Mouse (Mus musculus): ENCODE data around the gene Cops3. TPM values are rescaled to one million over a fixed set of nuclear protein-coding genes. Genes with fewer than 3 reads are reported as not detected.

Cops3 gene
- polyA plus RNA-seq, 1 experiment from 2014 or later: 175 TPM

- no peaks in the 10 kb centered on the region for H3K9me3 ChIP-seq
- ATAC-seq (ENCODE audit: insufficient read depth, low FRiP score, low read depth): peak; percentile 68
- H3K4me2 ChIP-seq: peak within 1 kb of the TSS; percentile 95
- 1% methylated on average over 51 of the region's 51 CpGs for WGBS
- peaks cover 5% of the 10 kb centered on the region; the same call in 1 of the 2 replicates for H3K36me3 ChIP-seq
- H3K27ac ChIP-seq: peak within 1 kb of the TSS; percentile 16; the same call in 1 of the 2 replicates
- H3K4me3 ChIP-seq (replicated peaks): peak within 1 kb of the TSS; percentile 47
- H3K4me1 ChIP-seq: peaks cover 8% of the 10 kb centered on the region
- H3K27me3 ChIP-seq (replicated peaks): no peaks in the 10 kb centered on the region
- H3K9ac ChIP-seq: 0 out of 2 replicates have a peak within 1 kb of the TSS, but pooled peaks have one; percentile 16
Observed at GRCm38 (mm10) chr11:59787199-59787781, 52.3 kb downstream of the Cops3 start, which contains the start of gene Pld6. TSS of gene Pld6 (minus strand) at chr11:59787645.

- 0 out of 2 replicates have a peak overlapping the region, but pooled peaks have one; percentile 16 for H3K27ac ChIP-seq
- H3K4me3 ChIP-seq (replicated peaks): peak overlapping the region; percentile 47
- peak overlapping the region; percentile 95 for H3K4me2 ChIP-seq
- no peaks in the 10 kb centered on the region for H3K36me3 ChIP-seq
- H3K9ac ChIP-seq: no peak overlapping the region
- peaks cover 8% of the 10 kb centered on the region for H3K4me1 ChIP-seq
- H3K9me3 ChIP-seq: no peaks in the 10 kb centered on the region
- H3K27me3 ChIP-seq (replicated peaks): no peaks in the 10 kb centered on the region
- 46% methylated on average over 15 of the region's 15 CpGs for WGBS
- no peak for ATAC-seq (ENCODE audit: insufficient read depth, low FRiP score, low read depth)
Observed at GRCm38 (mm10) chr11:59786444-59787198, 53.0 kb downstream of the Cops3 start.

- no peaks in the 10 kb centered on the region for H3K36me3 ChIP-seq
- no peaks in the 10 kb centered on the region for H3K9me3 ChIP-seq
- H3K4me1 ChIP-seq: peaks cover 11% of the 10 kb centered on the region
- no peak overlapping the region for H3K4me3 ChIP-seq (replicated peaks)
- ATAC-seq (ENCODE audit: insufficient read depth, low FRiP score, low read depth): no peak
- no peak overlapping the region for H3K9ac ChIP-seq
- H3K27me3 ChIP-seq (replicated peaks): no peaks in the 10 kb centered on the region
- no peak overlapping the region for H3K4me2 ChIP-seq
- 70% methylated on average over 6 of the region's 6 CpGs for WGBS
- no peak overlapping the region for H3K27ac ChIP-seq
Observed at GRCm38 (mm10) chr11:59783591-59783990, 56.0 kb downstream of the Cops3 start.

- H3K4me2 ChIP-seq: no peak overlapping the region
- no peaks in the 10 kb centered on the region for H3K9me3 ChIP-seq
- no peaks in the 10 kb centered on the region for H3K27me3 ChIP-seq (replicated peaks)
- no peak for ATAC-seq (ENCODE audit: insufficient read depth, low FRiP score, low read depth)
- no peak overlapping the region for H3K27ac ChIP-seq
- peaks cover 10% of the 10 kb centered on the region for H3K36me3 ChIP-seq
- peaks cover 5% of the 10 kb centered on the region for H3K4me1 ChIP-seq
- WGBS: 76% methylated on average over 7 of the region's 7 CpGs
- H3K9ac ChIP-seq: no peak overlapping the region
- no peak overlapping the region for H3K4me3 ChIP-seq (replicated peaks)
Observed at GRCm38 (mm10) chr11:59782091-59782590, 57.5 kb downstream of the Cops3 start.

GRCm38 (mm10) chr11:59780241-59780640 is 59.4 kb downstream of the Cops3 start:
- H3K9me3 ChIP-seq: no peaks in the 10 kb centered on the region
- H3K4me1 ChIP-seq: 0 out of 2 replicates have a peak, but pooled peaks cover 2% of the 10 kb centered on the region
- peaks cover 29% of the 10 kb centered on the region for H3K36me3 ChIP-seq
- ATAC-seq (ENCODE audit: insufficient read depth, low FRiP score, low read depth): no peak
- H3K4me2 ChIP-seq: no peak overlapping the region
- no peaks in the 10 kb centered on the region for H3K27me3 ChIP-seq (replicated peaks)
- H3K4me3 ChIP-seq (replicated peaks): no peak overlapping the region
- WGBS: 62% methylated on average over 4 of the region's 4 CpGs
- H3K27ac ChIP-seq: no peak overlapping the region
- H3K9ac ChIP-seq: no peak overlapping the region

- Histone ChIP-seq H3K9ac (no peak overlapping the region), H3K27me3 (replicated peaks) (no peaks in the 10 kb centered on the region), H3K36me3 (peaks cover 30% of the 10 kb centered on the region), H3K4me1 (0 out of 2 replicates have a peak, but pooled peaks cover 2% of the 10 kb centered on the region), H3K4me2 (no peak overlapping the region), H3K4me3 (replicated peaks) (no peak overlapping the region), H3K9me3 (no peaks in the 10 kb centered on the region), H3K27ac (no peak overlapping the region)
- ATAC-seq (ENCODE audit: insufficient read depth, low FRiP score, low read depth): no peak
- 76% methylated on average over 4 of the region's 4 CpGs for WGBS
Observed at GRCm38 (mm10) chr11:59779406-59779805, 60.2 kb downstream of the Cops3 start.

- no peak overlapping the region for H3K4me2 ChIP-seq
- H3K36me3 ChIP-seq: peaks cover 36% of the 10 kb centered on the region
- ATAC-seq (ENCODE audit: insufficient read depth, low FRiP score, low read depth): peak; percentile 14; the same call in 1 of the 2 replicates
- H3K27me3 ChIP-seq (replicated peaks): no peaks in the 10 kb centered on the region
- H3K4me3 ChIP-seq (replicated peaks): no peak overlapping the region
- 84% methylated on average over 1 of the region's 1 CpGs for WGBS
- H3K4me1 ChIP-seq: 0 out of 2 replicates have a peak, but pooled peaks cover 2% of the 10 kb centered on the region
- H3K27ac ChIP-seq: no peak overlapping the region
- H3K9me3 ChIP-seq: no peaks in the 10 kb centered on the region
- H3K9ac ChIP-seq: no peak overlapping the region
Observed at GRCm38 (mm10) chr11:59778874-59779223, 60.8 kb downstream of the Cops3 start.

GRCm38 (mm10) chr11:59778181-59778873 is 61.3 kb downstream of the Cops3 start:
- peaks cover 41% of the 10 kb centered on the region for H3K36me3 ChIP-seq
- peak; percentile 79 for ATAC-seq (ENCODE audit: insufficient read depth, low FRiP score, low read depth)
- H3K4me2 ChIP-seq: no peak overlapping the region
- 49% methylated on average over 9 of the region's 9 CpGs for WGBS
- no peaks in the 10 kb centered on the region for H3K9me3 ChIP-seq
- H3K27me3 ChIP-seq (replicated peaks): no peaks in the 10 kb centered on the region
- no peak overlapping the region for H3K9ac ChIP-seq
- H3K27ac ChIP-seq: no peak overlapping the region
- 0 out of 2 replicates have a peak, but pooled peaks cover 2% of the 10 kb centered on the region for H3K4me1 ChIP-seq
- no peak overlapping the region for H3K4me3 ChIP-seq (replicated peaks)

GRCm38 (mm10) chr11:59777259-59777658 is 62.4 kb downstream of the Cops3 start:
- no peak overlapping the region for H3K4me3 ChIP-seq (replicated peaks)
- H3K27me3 ChIP-seq (replicated peaks): no peaks in the 10 kb centered on the region
- ATAC-seq (ENCODE audit: insufficient read depth, low FRiP score, low read depth): no peak
- H3K4me2 ChIP-seq: no peak overlapping the region
- WGBS: 87% methylated on average over 5 of the region's 5 CpGs
- H3K9ac ChIP-seq: no peak overlapping the region
- no peaks in the 10 kb centered on the region for H3K9me3 ChIP-seq
- H3K4me1 ChIP-seq: 0 out of 2 replicates have a peak, but pooled peaks cover 2% of the 10 kb centered on the region
- peaks cover 43% of the 10 kb centered on the region for H3K36me3 ChIP-seq
- H3K27ac ChIP-seq: no peak overlapping the region

GRCm38 (mm10) chr11:59775435-59776148 is 64.0 kb downstream of the Cops3 start:
- no peak for ATAC-seq (ENCODE audit: insufficient read depth, low FRiP score, low read depth)
- Histone ChIP-seq H3K4me2 (no peak overlapping the region), H3K9me3 (no peaks in the 10 kb centered on the region), H3K27ac (no peak overlapping the region), H3K4me1 (0 out of 2 replicates have a peak, but pooled peaks cover 2% of the 10 kb centered on the region), H3K36me3 (peaks cover 60% of the 10 kb centered on the region), H3K4me3 (replicated peaks) (no peak overlapping the region), H3K27me3 (replicated peaks) (no peaks in the 10 kb centered on the region), H3K9ac (no peak overlapping the region)
- 84% methylated on average over 13 of the region's 13 CpGs for WGBS

GRCm38 (mm10) chr11:59774522-59774921 is 65.1 kb downstream of the Cops3 start:
- no peak overlapping the region for H3K27ac ChIP-seq
- H3K27me3 ChIP-seq (replicated peaks): no peaks in the 10 kb centered on the region
- H3K9me3 ChIP-seq: no peaks in the 10 kb centered on the region
- H3K9ac ChIP-seq: no peak overlapping the region
- H3K4me2 ChIP-seq: no peak overlapping the region
- 85% methylated on average over 4 of the region's 4 CpGs for WGBS
- peaks cover 68% of the 10 kb centered on the region for H3K36me3 ChIP-seq
- no peak for ATAC-seq (ENCODE audit: insufficient read depth, low FRiP score, low read depth)
- no peaks in the 10 kb centered on the region for H3K4me1 ChIP-seq
- no peak overlapping the region for H3K4me3 ChIP-seq (replicated peaks)
